Mouse (Mus musculus): ENCODE measurements at regions not wholly inside any gene's neighbourhood (a gene's known extent, or its start where the extent isn't known, plus 50 kb on each side); places are given as distances from the start of the nearest gene placed in this dataset.
"Not testable (repeated sequence)": the region's sequence is repeated elsewhere in the genome, so short reads cannot be mapped to it uniquely, and the experiment has no call there.

DNA sequence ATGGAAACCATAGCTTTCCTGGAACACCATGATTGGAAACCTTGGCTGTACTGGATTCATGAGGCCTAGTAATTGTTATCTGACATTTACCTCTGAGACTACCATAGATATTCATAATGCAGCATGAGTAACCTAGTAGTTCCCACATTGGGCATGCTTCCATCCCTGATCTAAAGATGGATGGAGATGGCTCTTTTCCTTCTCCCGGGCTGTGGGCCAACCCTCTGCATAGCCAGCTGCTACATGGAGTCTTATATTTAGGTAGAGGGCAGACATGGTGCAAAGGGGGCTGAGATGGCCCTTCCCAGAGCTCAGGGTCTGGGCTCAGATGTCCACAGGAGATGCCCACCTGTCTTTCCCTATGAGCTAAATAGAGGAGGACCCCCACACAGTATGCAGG, 237.2 kb downstream of the Glrx3 start:
- Histone ChIP-seq H3K9ac (replicated peaks; ENCODE audit: low read depth, low read length) (no peak overlapping the region), H3K4me3 (replicated peaks; ENCODE audit: low read length) (no peak overlapping the region), H3K27me3 (replicated peaks; ENCODE audit: control insufficient read depth, insufficient read depth, low read length) (no peaks in the 10 kb centered on the region), H3K4me1 (replicated peaks; ENCODE audit: control insufficient read depth, insufficient read depth, low read length) (no peaks in the 10 kb centered on the region), H3K4me2 (ENCODE audit: low read length) (no peak overlapping the region), H3K27ac (ENCODE audit: low read length) (no peak overlapping the region), H3K9me3 (ENCODE audit: control insufficient read depth, low read length) (no peaks in the 10 kb centered on the region), H3K36me3 (ENCODE audit: control insufficient read depth, insufficient read depth) (no peaks in the 10 kb centered on the region)
- no peak for ATAC-seq
- 88% methylated on average over 1 of the region's 1 CpGs for WGBS

DNA sequence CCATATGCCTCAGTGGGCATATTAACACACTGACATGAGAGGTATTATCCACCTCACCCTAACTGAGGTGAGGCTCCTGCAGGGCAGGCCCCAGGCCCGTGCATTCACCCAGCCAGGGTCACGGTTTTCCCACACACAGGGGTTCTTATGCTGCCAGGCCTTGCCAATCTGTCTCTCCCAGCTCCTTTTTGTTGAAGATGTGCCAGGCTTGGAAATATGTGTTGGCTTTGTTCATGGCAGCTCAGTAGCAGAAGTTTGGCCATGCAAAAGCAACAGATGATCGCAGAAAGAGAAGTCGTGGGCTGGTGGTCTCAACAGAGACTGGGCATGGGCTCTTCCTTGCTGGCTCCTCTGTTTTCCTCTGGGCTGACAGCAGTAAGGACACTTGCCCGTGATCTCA, 238.0 kb downstream of the Glrx3 start:
- no peak overlapping the region for H3K4me3 ChIP-seq (replicated peaks; ENCODE audit: low read length)
- 62% methylated on average over 5 of the region's 5 CpGs for WGBS
- ATAC-seq: no peak

DNA sequence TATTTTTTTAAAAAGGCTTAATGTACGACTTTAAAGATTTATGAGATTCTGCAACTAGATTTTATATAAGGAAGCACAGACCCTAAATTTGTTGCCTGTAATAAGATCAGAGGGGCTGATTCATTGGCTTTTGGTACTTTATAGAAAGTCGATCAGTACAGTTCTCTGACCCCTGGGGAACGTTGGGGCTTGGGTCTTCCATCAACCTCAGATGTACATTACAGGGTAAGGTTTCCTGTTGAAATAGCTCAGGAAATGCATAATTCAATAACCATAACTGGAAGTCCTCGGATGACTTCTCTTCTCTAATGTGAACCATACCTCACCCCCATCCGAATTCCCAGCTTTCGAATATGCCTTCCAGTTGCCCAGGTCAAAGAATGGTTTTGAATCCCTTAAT, 247.4 kb downstream of the Glrx3 start:
- H3K4me1 ChIP-seq (replicated peaks; ENCODE audit: control insufficient read depth, insufficient read depth, low read length): no peaks in the 10 kb centered on the region
- H3K9ac ChIP-seq (replicated peaks; ENCODE audit: low read depth, low read length): no peak overlapping the region
- 89% methylated on average over 6 of the region's 6 CpGs for WGBS
- H3K36me3 ChIP-seq (ENCODE audit: control insufficient read depth, insufficient read depth): no peaks in the 10 kb centered on the region
- no peak overlapping the region for H3K4me2 ChIP-seq (ENCODE audit: low read length)
- no peaks in the 10 kb centered on the region for H3K9me3 ChIP-seq (ENCODE audit: control insufficient read depth, low read length)
- H3K4me3 ChIP-seq (replicated peaks; ENCODE audit: low read length): no peak overlapping the region
- no peak overlapping the region for H3K27ac ChIP-seq (ENCODE audit: low read length)
- H3K27me3 ChIP-seq (replicated peaks; ENCODE audit: control insufficient read depth, insufficient read depth, low read length): no peaks in the 10 kb centered on the region
- ATAC-seq: no peak

More for the DNA sequence above, 238.0 kb downstream of the Glrx3 start:
- Histone ChIP-seq H3K36me3 (ENCODE audit: control insufficient read depth, insufficient read depth) (no peaks in the 10 kb centered on the region), H3K9me3 (ENCODE audit: control insufficient read depth, low read length) (no peaks in the 10 kb centered on the region), H3K9ac (replicated peaks; ENCODE audit: low read depth, low read length) (no peak overlapping the region), H3K4me1 (replicated peaks; ENCODE audit: control insufficient read depth, insufficient read depth, low read length) (no peaks in the 10 kb centered on the region), H3K4me2 (ENCODE audit: low read length) (no peak overlapping the region), H3K27ac (ENCODE audit: low read length) (no peak overlapping the region), H3K27me3 (replicated peaks; ENCODE audit: control insufficient read depth, insufficient read depth, low read length) (no peaks in the 10 kb centered on the region)

DNA sequence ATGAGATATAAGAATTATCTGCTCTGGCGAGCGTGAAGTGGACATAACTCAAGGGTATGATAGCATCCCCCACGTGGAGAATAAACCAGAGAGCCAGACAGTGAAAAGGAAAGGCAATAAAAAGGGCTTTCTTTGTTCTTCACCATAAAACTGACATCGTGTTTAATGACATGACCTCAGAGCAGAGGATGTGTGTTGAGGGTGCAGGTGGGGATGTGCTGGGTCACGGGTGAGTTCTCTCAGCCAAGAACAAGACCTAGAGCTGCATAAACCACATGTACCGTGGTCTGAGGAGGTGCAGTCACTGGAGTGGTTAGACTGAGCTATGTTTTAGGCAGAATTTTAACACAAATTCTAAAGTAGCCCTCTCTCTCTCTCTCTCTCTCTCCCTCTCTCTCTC, 247.9 kb downstream of the Glrx3 start:
- 81% methylated on average over 6 of the region's 6 CpGs for WGBS
- H3K27me3 ChIP-seq (replicated peaks; ENCODE audit: control insufficient read depth, insufficient read depth, low read length): no peaks in the 10 kb centered on the region
- no peaks in the 10 kb centered on the region for H3K4me1 ChIP-seq (replicated peaks; ENCODE audit: control insufficient read depth, insufficient read depth, low read length)
- no peak overlapping the region for H3K4me2 ChIP-seq (ENCODE audit: low read length)
- ATAC-seq: no peak
- H3K9me3 ChIP-seq (ENCODE audit: control insufficient read depth, low read length): no peaks in the 10 kb centered on the region
- no peak overlapping the region for H3K9ac ChIP-seq (replicated peaks; ENCODE audit: low read depth, low read length)
- H3K4me3 ChIP-seq (replicated peaks; ENCODE audit: low read length): no peak overlapping the region
- no peaks in the 10 kb centered on the region for H3K36me3 ChIP-seq (ENCODE audit: control insufficient read depth, insufficient read depth)
- H3K27ac ChIP-seq (ENCODE audit: low read length): no peak overlapping the region

DNA sequence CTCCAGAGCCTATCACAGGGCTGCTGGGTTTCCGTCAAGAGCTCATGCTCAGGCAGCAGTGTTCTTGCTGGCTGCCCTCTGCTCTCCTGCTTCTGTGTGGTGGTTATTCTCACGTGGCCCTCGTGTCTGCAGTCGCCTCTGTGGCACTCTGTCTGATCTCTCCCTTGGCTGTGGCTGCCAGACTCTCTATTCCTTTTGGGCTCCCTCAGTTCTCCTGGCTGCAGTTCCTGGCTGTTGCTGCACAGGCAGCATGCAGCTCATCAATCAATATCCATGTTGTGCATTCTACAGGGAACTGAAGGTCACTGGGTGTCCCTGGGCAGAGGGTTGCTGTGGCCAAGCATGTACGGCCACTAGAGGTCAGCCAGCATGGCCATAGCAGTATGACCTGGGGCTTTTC, 259.4 kb downstream of the Glrx3 start:
- no peak overlapping the region for H3K4me3 ChIP-seq (replicated peaks; ENCODE audit: low read length)
- H3K27me3 ChIP-seq (replicated peaks; ENCODE audit: control insufficient read depth, insufficient read depth, low read length): no peaks in the 10 kb centered on the region
- no peak overlapping the region for H3K4me2 ChIP-seq (ENCODE audit: low read length)
- no peak overlapping the region for H3K27ac ChIP-seq (ENCODE audit: low read length)
- H3K36me3 ChIP-seq (ENCODE audit: control insufficient read depth, insufficient read depth): no peaks in the 10 kb centered on the region
- no peak overlapping the region for H3K9ac ChIP-seq (replicated peaks; ENCODE audit: low read depth, low read length)
- no peaks in the 10 kb centered on the region for H3K9me3 ChIP-seq (ENCODE audit: control insufficient read depth, low read length)
- 79% methylated on average over 5 of the region's 5 CpGs for WGBS
- H3K4me1 ChIP-seq (replicated peaks; ENCODE audit: control insufficient read depth, insufficient read depth, low read length): no peaks in the 10 kb centered on the region
- no peak for ATAC-seq

DNA sequence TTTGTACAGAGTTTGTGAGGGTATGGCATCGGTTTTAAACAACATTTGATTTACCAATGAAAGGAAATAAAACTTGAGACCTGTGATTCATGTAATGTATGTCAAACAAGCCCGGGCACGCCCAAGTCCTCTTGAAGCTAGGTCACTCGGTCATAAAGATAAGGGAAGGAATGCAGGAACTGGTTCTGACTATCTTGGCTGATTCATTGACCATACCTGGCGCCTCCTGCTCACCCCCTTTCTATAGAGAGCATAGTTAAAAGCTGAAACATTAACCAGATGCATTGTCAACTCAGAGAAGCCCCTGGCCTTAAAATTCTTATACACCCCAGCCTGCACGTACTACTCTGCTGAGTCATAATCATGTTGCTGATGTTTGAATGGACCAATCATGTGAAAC, 261.1 kb downstream of the Glrx3 start:
- 93% methylated on average over 6 of the region's 6 CpGs for WGBS
- H3K4me2 ChIP-seq (ENCODE audit: low read length); H3K27me3 ChIP-seq (replicated peaks; ENCODE audit: control insufficient read depth, insufficient read depth, low read length); H3K9ac ChIP-seq (replicated peaks; ENCODE audit: low read depth, low read length); H3K4me3 ChIP-seq (replicated peaks; ENCODE audit: low read length); H3K27ac ChIP-seq (ENCODE audit: low read length); H3K9me3 ChIP-seq (ENCODE audit: control insufficient read depth, low read length); H3K4me1 ChIP-seq (replicated peaks; ENCODE audit: control insufficient read depth, insufficient read depth, low read length); ATAC-seq; H3K36me3 ChIP-seq (ENCODE audit: control insufficient read depth, insufficient read depth): not testable (repeated sequence)

DNA sequence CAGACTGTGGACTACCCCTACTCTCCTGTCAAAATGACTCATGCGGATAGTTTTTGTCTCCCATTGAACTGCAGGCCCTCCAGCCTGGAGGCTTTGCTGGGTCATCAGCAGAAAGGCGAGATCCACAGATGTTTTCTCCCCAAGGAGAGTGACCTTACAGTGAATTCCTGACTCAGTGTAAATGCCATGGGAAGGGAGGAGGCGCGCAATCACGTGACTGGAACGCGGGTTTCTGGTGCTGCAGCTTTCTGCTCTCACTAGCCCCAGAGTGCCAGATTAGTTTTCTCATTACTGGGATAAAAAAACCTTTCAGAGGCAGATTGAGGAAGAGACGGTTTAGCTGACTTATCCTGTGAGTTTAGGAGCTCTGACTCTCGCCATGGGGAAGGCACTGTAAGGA, 275.4 kb downstream of the Glrx3 start:
- Histone ChIP-seq H3K4me3 (replicated peaks; ENCODE audit: low read length) (no peak overlapping the region), H3K27ac (ENCODE audit: low read length) (no peak overlapping the region), H3K4me2 (ENCODE audit: low read length) (no peak overlapping the region), H3K4me1 (replicated peaks; ENCODE audit: control insufficient read depth, insufficient read depth, low read length) (peaks cover 19% of the 10 kb centered on the region), H3K9ac (replicated peaks; ENCODE audit: low read depth, low read length) (no peak overlapping the region), H3K27me3 (replicated peaks; ENCODE audit: control insufficient read depth, insufficient read depth, low read length) (no peaks in the 10 kb centered on the region), H3K9me3 (ENCODE audit: control insufficient read depth, low read length) (no peaks in the 10 kb centered on the region), H3K36me3 (ENCODE audit: control insufficient read depth, insufficient read depth) (no peaks in the 10 kb centered on the region)
- WGBS: 56% methylated on average over 9 of the region's 9 CpGs
- no peak for ATAC-seq

DNA sequence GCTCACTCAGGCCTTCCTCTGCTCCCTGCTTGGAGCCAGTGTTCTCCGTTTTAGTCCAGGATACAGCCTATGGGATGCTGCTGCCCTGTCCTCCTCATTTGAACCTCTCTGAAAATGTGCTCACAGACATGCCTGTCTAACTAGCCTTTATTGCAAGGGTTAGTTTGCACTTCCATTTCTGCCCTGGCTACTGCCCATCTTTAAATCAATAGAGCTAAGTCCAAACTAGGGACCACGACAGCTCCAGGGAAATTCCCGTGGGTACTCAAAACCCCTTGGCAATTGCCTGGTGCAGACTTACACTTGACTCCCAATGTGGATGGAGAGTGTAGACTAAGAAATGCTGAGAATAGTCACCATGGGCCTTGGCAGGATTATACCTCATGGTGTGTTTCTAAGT, 276.4 kb downstream of the Glrx3 start:
- Histone ChIP-seq H3K27ac (ENCODE audit: low read length) (no peak overlapping the region), H3K4me1 (replicated peaks; ENCODE audit: control insufficient read depth, insufficient read depth, low read length) (peaks cover 19% of the 10 kb centered on the region), H3K4me2 (ENCODE audit: low read length) (no peak overlapping the region), H3K4me3 (replicated peaks; ENCODE audit: low read length) (no peak overlapping the region), H3K9me3 (ENCODE audit: control insufficient read depth, low read length) (no peaks in the 10 kb centered on the region), H3K9ac (replicated peaks; ENCODE audit: low read depth, low read length) (no peak overlapping the region), H3K27me3 (replicated peaks; ENCODE audit: control insufficient read depth, insufficient read depth, low read length) (no peaks in the 10 kb centered on the region), H3K36me3 (ENCODE audit: control insufficient read depth, insufficient read depth) (no peaks in the 10 kb centered on the region)
- ATAC-seq: no peak; the same call in 1 of the 2 replicates
- 73% methylated on average over 3 of the region's 3 CpGs for WGBS

DNA sequence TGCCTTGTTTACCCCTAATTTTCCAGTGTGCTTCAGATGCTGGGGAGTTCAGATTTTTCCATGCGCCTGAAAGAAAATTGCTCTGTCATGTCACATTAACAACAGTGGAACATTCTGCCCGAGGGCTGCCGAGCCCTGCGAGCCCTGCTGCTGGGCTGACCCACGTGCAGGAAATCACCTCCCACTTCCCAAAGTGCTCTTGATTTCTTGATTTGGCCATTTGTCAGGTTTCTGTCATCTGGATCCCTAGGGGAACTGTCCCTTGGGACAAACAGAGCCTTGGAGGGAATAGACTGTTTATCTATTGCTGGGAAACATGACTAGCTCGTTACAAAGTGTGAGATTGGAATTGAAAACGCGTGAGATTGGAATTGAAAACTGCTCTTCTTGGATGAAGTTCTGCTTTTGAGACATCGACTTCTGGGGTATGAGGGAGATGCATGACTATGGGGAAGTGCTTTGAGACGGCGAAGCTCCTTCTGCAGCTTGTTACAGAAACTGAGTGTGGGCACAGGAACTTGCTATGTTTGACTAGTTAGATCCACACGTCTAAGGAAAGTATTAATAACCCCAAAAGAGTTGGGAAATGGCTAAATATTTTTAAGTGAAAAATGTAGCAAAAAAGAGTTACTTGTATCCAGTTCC, 277.0 kb downstream of the Glrx3 start:
- H3K27me3 ChIP-seq (replicated peaks; ENCODE audit: control insufficient read depth, insufficient read depth, low read length): no peaks in the 10 kb centered on the region
- ATAC-seq: peak; percentile 62
- no peak overlapping the region for H3K4me2 ChIP-seq (ENCODE audit: low read length)
- H3K4me3 ChIP-seq (replicated peaks; ENCODE audit: low read length): no peak overlapping the region
- no peaks in the 10 kb centered on the region for H3K36me3 ChIP-seq (ENCODE audit: control insufficient read depth, insufficient read depth)
- peaks cover 19% of the 10 kb centered on the region for H3K4me1 ChIP-seq (replicated peaks; ENCODE audit: control insufficient read depth, insufficient read depth, low read length)
- no peak overlapping the region for H3K9ac ChIP-seq (replicated peaks; ENCODE audit: low read depth, low read length)
- no peak overlapping the region for H3K27ac ChIP-seq (ENCODE audit: low read length)
- 35% methylated on average over 12 of the region's 12 CpGs for whole genome bisulfite sequencing
- H3K9me3 ChIP-seq (ENCODE audit: control insufficient read depth, low read length): no peaks in the 10 kb centered on the region
